Mouse (Mus musculus) cerebellum, adult 8-10 months (tissue): Measurements from ENCODE around the gene Rab22a.
"Not testable (repeated sequence)": the region's sequence is repeated elsewhere in the genome, so short reads cannot be mapped to it uniquely, and the experiment has no call there.

Experiments used
- DNase-seq: peaks from one replicate; pipeline ENCODE4 v3.0.0; 2022

Gene Rab22a

GRCm38 (mm10) chr2:173659057-173659925, at the start of gene Rab22a:
Gene Rab22a (plus strand): TSS chr2:173659760.
- peak; percentile 98 for DNase-seq

- DNase-seq: no peak
These were observed 44.0 kb upstream of the Rab22a start for GRCm38 (mm10) chr2:173615378-173616081.

GRCm38 (mm10) chr2:173616156-173616555, 43.4 kb upstream of the Rab22a start:
- DNase-seq: no peak

- no peak for DNase-seq
These were observed 40.4 kb upstream of the Rab22a start for GRCm38 (mm10) chr2:173619132-173619531.

- no peak for DNase-seq
These were observed 38.9 kb upstream of the Rab22a start for GRCm38 (mm10) chr2:173620645-173621044.

- no peak for DNase-seq
These were observed 37.4 kb upstream of the Rab22a start for GRCm38 (mm10) chr2:173622173-173622601.

- DNase-seq: no peak
These were observed 34.9 kb upstream of the Rab22a start for GRCm38 (mm10) chr2:173624667-173625066.

- DNase-seq: no peak
These were observed 33.8 kb upstream of the Rab22a start for GRCm38 (mm10) chr2:173625786-173626185.

GRCm38 (mm10) chr2:173634106-173634505, 25.5 kb upstream of the Rab22a start:
- not testable (repeated sequence) for DNase-seq

- DNase-seq: no peak
These were observed 18.2 kb upstream of the Rab22a start for GRCm38 (mm10) chr2:173641370-173641769.

GRCm38 (mm10) chr2:173642262-173642999, 17.1 kb upstream of the Rab22a start:
- no peak for DNase-seq

GRCm38 (mm10) chr2:173647197-173647911, 12.2 kb upstream of the Rab22a start:
- DNase-seq: no peak

- DNase-seq: no peak
These were observed 9.8 kb upstream of the Rab22a start for GRCm38 (mm10) chr2:173649762-173650161.

- DNase-seq: no peak
These were observed 6.0 kb upstream of the Rab22a start for GRCm38 (mm10) chr2:173653526-173653925.

GRCm38 (mm10) chr2:173657736-173658135, 1.8 kb upstream of the Rab22a start:
- peak; percentile 7 for DNase-seq

- DNase-seq: no peak
These were observed 1.0 kb upstream of the Rab22a start for GRCm38 (mm10) chr2:173658517-173658916.

GRCm38 (mm10) chr2:173659926-173660684, 545 bp downstream of the Rab22a start:
- no peak for DNase-seq

- DNase-seq: no peak
These were observed 2.8 kb downstream of the Rab22a start for GRCm38 (mm10) chr2:173662255-173662950.

- no peak for DNase-seq
These were observed 5.2 kb downstream of the Rab22a start for GRCm38 (mm10) chr2:173664736-173665135.

GRCm38 (mm10) chr2:173665271-173665670, 5.7 kb downstream of the Rab22a start:
- no peak for DNase-seq

GRCm38 (mm10) chr2:173666876-173667275, 7.3 kb downstream of the Rab22a start:
- no peak for DNase-seq
